Mouse (Mus musculus) stomach, postnatal 0 days (tissue): ENCODE results near the gene Mycbp2.

Experiments used
- CTCF ChIP-seq: IDR thresholded peaks from 2 replicates; pipeline ENCODE4 v1.5.1; 2016; ENCODE audit warnings: antibody characterized with exemption, low read depth, mild to moderate bottlenecking, moderate library complexity
- EP300 ChIP-seq: optimal IDR thresholded peaks from 2 replicates; pipeline ENCODE3; 2016; ENCODE audit warnings: antibody characterized with exemption

DNA sequence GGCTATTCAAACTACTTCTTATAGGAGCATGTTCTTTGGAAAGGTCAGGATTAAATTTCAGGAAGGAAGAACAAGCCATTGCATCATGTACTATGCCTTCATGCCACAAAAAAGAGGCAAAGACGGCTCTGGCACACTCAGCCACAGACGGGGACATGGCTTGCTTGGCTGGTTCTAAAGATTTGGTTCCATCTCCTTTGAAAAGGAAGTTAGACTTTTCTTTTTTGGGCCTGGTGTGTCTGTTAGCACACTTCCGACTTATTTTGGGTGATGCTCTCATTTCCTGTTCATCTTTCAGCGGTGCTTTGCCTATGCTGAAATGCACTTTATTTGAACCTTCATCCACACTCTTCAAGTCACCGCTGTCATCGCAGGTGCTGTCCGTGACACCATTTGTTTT, 190.9 kb downstream of the Mycbp2 start:
- TF ChIP-seq CTCF (no peak), EP300 (no peak)
